Mouse (Mus musculus) thymus, adult 2 months (tissue): Measurements from ENCODE around the gene Adnp. TPM values are rescaled to one million over a fixed set of nuclear protein-coding genes. Genes with fewer than 3 reads are reported as not detected.

ENCODE experiments used
- DNase-seq: peaks from one replicate; pipeline ENCODE4 v3.0.0; 2021
- H3K27ac ChIP-seq: fragments of 200-500 bp; 2 replicates; pipeline ENCODE4 v1.5.1; 2012; ENCODE audit warnings: low read length, control low read depth; ENCODE audit not compliant: control insufficient read depth, insufficient read depth
- H3K27me3 ChIP-seq: fragments of 200-500 bp; 2 replicates; pipeline ENCODE4 v1.6.1; 2012; ENCODE audit warnings: mild to moderate bottlenecking, low read length, moderate library complexity, mixed read lengths; ENCODE audit not compliant: control insufficient read depth, insufficient read depth
- H3K36me3 ChIP-seq: fragments of 200-500 bp; 2 replicates; pipeline ENCODE4 v1.6.1; 2012; ENCODE audit warnings: mild to moderate bottlenecking, low read length, moderate library complexity; ENCODE audit not compliant: control insufficient read depth, insufficient read depth
- H3K4me1 ChIP-seq: fragments of 200-500 bp; replicated peaks from 2 replicates; pipeline ENCODE4 v1.6.1; 2012; ENCODE audit warnings: low read length; ENCODE audit not compliant: control insufficient read depth, insufficient read depth
- H3K4me3 ChIP-seq: fragments of 200-500 bp; 2 replicates; pipeline ENCODE4 v1.5.1; 2012; ENCODE audit warnings: mild to moderate bottlenecking, low read length, control low read depth, moderate library complexity; ENCODE audit not compliant: control insufficient read depth, insufficient read depth
- CTCF ChIP-seq: fragments of 200-500 bp; IDR thresholded peaks from 2 replicates; pipeline ENCODE4 v1.5.1; 2012; ENCODE audit warnings: mild to moderate bottlenecking, control low read depth, low read length, moderate library complexity, borderline replicate concordance; ENCODE audit not compliant: control insufficient read depth, poor library complexity, insufficient read depth; ENCODE audit errors: extremely low read depth
- POLR2A ChIP-seq: fragments of 200-500 bp; IDR thresholded peaks from 2 replicates; pipeline ENCODE4 v1.6.1; 2012; ENCODE audit warnings: mild to moderate bottlenecking, low read length, control low read depth, moderate library complexity; ENCODE audit not compliant: control insufficient read depth, poor library complexity, insufficient read depth; ENCODE audit errors: extremely low read depth
- WGBS: fragments of 180-500 bp; shearing (Covaris S2); methylation state at CpG from one replicate; pipeline ENCODE4 v1.1.7; 2018; 5-methylcytosine and 5-hydroxymethylcytosine counted together
- polyA plus RNA-seq: library from polyadenylated mRNA; depleted of rRNA; stranded (reverse); fragments of >200 nt; gene quantifications from 2 replicates; pipeline ENCODE4 v1.2.3, GENCODE M21; 2012

Adnp gene
- polyA plus RNA-seq, 1 experiment = 36.0 TPM

DNA sequence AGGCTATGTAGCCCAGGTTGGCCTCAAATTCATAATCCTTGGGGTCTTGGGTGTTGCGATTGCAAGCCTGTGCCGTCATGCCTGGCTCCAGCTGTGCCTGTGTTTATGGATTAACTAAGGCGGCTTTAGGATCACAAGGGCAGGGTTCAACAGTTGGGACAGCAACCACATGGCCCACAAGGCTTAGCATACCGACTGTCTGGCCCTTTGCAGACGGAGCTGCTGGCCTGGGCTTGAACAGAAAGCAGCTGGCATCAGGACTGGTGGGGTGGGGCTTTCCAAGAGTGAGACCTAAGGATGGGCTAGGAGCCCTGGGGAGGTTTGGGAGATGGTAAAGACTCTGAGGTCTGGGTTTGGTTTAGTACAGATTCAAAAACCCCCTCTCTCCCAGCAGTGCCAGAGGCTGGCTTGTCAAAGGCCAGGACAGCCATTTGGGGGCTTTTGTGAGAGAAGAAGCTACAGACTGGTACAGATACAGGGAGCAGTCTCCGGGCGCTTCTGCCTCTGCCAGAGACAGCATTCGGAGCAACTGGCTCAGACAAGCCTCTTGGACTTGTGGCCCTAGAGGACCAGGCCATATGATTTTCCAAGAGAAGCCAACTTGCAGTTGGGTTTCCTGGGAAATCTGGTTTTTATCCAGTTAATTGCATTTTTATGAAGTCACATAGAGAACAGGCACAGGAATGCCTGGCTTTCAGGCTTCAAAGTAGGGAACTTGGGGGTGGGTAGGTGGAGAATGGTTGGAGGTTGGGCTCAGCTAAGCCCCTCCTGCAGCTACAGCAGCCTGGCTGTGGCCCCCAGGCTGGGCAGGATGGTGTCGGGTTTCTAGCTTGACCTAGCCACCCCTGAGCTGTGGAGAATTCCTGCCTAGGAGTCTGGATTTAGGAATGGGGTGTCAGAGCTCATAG is 37.8 kb downstream of the Adnp start:
- Histone ChIP-seq H3K27me3 (no peaks in the 10 kb centered on the region), H3K36me3 (no peaks in the 10 kb centered on the region), H3K27ac (no peak overlapping the region), H3K4me1 (peaks cover 12% of the 10 kb centered on the region), H3K4me3 (no peak overlapping the region)
- DNase-seq = no peak
- 91% methylated on average over 9 of the region's 9 CpGs for WGBS
- TF ChIP-seq CTCF (no peak), POLR2A (no peak)

DNA sequence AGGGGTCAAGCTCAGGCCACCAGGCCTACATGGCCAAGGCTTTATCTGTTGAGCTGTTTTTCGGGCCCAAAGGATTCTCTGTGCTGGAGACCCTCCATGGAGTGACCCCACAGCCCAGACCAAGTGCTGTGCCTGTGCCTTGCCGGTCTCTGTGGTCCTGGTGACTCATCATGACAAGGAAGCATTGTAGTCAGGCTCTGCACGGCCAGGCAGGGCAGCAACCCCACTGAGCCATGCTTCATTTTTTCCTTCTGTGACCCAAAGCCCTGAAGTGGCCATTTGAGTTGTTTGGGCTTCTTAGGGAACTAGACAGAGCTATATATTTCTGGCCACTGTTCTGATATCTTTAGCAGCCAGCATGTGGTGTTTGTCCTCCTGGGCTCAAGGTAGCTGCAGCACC is 39.1 kb downstream of the Adnp start:
- peaks cover 12% of the 10 kb centered on the region for H3K4me1 ChIP-seq
- no peaks in the 10 kb centered on the region for H3K27me3 ChIP-seq
- H3K4me3 ChIP-seq = no peak overlapping the region

GRCm38 (mm10) chr2:168166750-168167460 is 40.0 kb downstream of the Adnp start:
- no peak overlapping the region for H3K27ac ChIP-seq
- WGBS = 92% methylated on average over 21 of the region's 21 CpGs
- peaks cover 13% of the 10 kb centered on the region for H3K4me1 ChIP-seq
- H3K27me3 ChIP-seq = no peaks in the 10 kb centered on the region; the same call in 1 of the 2 replicates
- DNase-seq = no peak
- no peak for TF ChIP-seq CTCF
- no peak for TF ChIP-seq POLR2A
- no peak overlapping the region for H3K4me3 ChIP-seq
- no peaks in the 10 kb centered on the region for H3K36me3 ChIP-seq

More for the DNA sequence above, 39.1 kb downstream of the Adnp start:
- Histone ChIP-seq H3K27ac (no peak overlapping the region), H3K36me3 (no peaks in the 10 kb centered on the region)
- no peak for TF ChIP-seq CTCF
- no peak for TF ChIP-seq POLR2A
- DNase-seq = no peak
- WGBS = 84% methylated on average over 3 of the region's 3 CpGs

- no peaks in the 10 kb centered on the region for H3K36me3 ChIP-seq
- TF ChIP-seq POLR2A = no peak
- TF ChIP-seq CTCF = no peak
- H3K27me3 ChIP-seq = no peaks in the 10 kb centered on the region; the same call in 1 of the 2 replicates
- H3K27ac ChIP-seq = no peak overlapping the region
- H3K4me1 ChIP-seq = peaks cover 13% of the 10 kb centered on the region
- DNase-seq = no peak
- no peak overlapping the region for H3K4me3 ChIP-seq
- WGBS = 5% methylated on average over 14 of the region's 14 CpGs
These were observed 44.9 kb downstream of the Adnp start for GRCm38 (mm10) chr2:168161978-168162377.

- no peak overlapping the region for H3K27ac ChIP-seq
- H3K4me3 ChIP-seq = no peak overlapping the region
- H3K36me3 ChIP-seq = no peaks in the 10 kb centered on the region
- no peak for DNase-seq
- TF ChIP-seq POLR2A = no peak
- no peak for TF ChIP-seq CTCF
- 40% methylated on average over 11 of the region's 11 CpGs for WGBS
- H3K27me3 ChIP-seq = no peaks in the 10 kb centered on the region; the same call in 1 of the 2 replicates
- H3K4me1 ChIP-seq = peaks cover 13% of the 10 kb centered on the region
These were observed 45.4 kb downstream of the Adnp start for GRCm38 (mm10) chr2:168161514-168161971.

- H3K36me3 ChIP-seq = no peaks in the 10 kb centered on the region
- DNase-seq = no peak
- H3K27ac ChIP-seq = no peak overlapping the region
- H3K4me3 ChIP-seq = no peak overlapping the region
- WGBS = 92% methylated on average over 9 of the region's 9 CpGs
- H3K27me3 ChIP-seq = no peaks in the 10 kb centered on the region; the same call in 1 of the 2 replicates
- peaks cover 13% of the 10 kb centered on the region for H3K4me1 ChIP-seq
- no peak for TF ChIP-seq CTCF
- TF ChIP-seq POLR2A = no peak
These were observed 46.5 kb downstream of the Adnp start for GRCm38 (mm10) chr2:168160370-168160930.
